Mouse (Mus musculus) thymus, postnatal 14 days (tissue): ENCODE measurements at regions not wholly inside any gene's neighbourhood (a gene's known extent, or its start where the extent isn't known, plus 50 kb on each side); places are given as distances from the start of the nearest gene placed in this dataset.

Source experiments
- DNase-seq: peaks from one replicate; pipeline ENCODE4 v3.0.0; 2021

DNA sequence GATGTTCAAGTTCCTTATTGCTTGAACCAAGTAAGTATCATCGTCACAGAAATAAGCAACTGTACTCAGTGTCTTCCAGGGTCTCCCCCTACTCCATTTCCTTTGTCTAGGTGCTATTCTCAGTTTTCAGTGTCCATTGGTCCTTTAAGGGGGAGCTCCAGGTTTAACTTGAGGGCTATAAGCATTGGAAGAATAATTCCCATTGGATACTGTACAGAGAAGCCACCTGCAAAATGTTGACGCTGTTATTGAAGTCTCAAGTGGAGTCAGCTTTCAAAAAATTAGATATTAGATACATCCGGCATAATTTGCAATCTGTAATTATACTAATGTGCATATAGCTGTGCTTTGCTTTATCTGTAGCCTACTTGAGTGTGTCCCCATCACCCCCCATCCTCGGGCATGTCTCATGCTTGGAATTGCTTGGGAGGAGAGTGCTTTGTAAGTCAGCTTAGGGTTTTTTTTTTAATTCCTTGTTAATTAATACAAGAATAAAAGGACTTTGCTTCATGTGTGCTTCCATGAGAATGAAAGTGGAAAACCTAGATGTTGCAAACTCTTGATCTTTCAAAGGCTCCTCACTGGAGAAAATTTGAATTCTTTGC is 425.6 kb upstream of the Ubash3b start:
- no peak for DNase-seq

DNA sequence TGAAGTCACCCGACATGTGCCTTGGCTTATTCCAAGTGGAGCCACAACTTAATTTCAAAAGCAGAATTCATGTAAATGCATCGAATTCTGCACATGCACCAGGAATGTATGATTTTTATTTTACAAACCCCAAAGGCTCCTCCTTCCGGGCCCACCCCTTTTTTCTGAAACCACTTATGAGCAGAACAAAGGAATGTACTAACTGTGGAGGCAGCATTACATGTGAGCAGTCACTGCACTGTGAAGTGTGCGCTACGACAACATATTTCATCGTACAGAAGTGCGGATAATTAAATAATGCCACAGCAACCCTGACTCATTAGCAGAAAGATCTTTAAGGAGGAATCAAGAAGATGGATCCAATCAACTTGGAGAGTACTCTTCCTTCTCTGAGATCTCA is 424.8 kb upstream of the Ubash3b start:
- DNase-seq: no peak

DNA sequence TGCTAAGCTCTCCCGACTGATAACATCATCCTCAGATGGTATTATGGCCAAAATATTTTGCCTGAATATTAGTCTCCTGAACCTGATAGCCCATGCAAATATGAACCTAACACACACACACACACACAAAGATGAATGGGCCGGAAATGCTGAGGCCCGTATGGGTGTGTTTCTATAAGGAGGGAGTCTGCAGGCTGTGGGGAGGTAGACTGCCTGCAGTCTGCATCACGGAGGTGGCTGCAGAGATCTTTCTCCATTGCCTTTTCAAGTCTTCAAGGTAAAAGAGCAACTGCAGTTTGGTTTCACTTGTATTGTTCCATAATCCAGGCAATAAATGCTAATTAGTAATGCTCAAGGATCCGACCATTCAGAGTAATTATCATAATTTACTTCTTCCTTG is 424.3 kb upstream of the Ubash3b start:
- DNase-seq: no peak

DNA sequence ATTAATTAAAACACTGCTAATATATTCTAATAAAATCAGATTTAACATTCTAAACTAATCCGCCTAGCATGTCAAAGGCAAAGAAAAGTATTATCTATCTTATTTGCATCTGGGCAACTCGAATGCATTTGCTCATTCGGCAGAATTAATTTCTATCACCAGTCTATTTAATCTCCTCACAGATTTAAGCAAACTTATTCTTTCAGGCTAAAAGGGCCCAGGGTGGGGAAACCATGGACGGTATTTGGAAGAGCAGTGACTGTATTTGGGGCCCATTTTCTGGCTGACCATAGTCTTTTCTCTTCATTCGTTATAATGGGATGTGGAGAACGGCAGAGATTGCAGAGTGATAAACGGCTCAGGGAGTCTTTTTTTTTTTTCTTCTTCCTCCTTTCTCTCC is 423.5 kb upstream of the Ubash3b start:
- no peak for DNase-seq

DNA sequence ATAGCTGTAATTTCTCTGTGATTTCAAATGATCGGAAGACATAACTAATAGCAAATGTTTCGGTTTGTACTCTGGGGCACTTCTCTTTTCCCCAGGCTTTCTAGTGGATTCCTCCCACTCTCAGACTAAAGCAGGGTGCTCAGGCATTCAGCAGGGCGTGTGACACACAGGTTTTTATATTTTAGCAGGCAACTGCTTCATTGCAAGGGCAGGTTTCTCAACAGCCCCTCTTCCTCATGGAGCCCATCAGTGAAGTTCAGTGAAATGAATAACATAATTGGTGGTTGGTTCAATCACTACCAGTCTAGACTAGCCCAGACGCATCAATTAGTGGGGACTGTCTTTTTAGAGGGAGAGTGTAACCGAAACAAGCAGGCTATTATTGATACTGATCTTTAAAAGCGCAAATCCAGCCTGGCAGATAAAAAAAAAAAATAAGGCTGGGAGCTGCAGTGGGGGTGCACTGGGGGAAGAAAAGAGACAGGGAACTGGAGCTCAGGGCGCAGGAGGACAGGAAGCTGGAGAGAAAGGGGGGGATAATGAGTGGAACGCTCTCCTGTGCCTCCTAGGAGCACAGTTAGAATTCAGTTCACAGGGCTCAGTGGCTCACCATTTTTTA is 422.3 kb upstream of the Ubash3b start:
- no peak for DNase-seq

DNA sequence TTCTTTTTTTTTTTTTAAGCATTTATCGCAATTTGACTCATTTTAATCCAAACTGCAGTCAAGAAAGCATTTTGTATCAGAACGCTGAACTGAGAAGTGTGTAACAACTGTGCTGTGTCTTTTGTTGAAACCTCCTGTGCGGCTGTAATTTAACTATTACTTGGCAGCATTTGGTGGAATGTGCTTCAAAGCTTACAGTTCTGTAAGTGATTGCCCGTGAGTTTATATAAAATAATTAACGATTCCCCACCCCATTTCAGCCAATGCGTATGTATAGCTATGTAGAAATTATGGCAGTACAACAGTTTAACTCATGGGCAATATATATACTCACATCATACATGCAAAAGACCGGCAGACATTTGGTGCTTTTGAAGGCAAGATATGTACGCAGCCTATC is 421.8 kb upstream of the Ubash3b start:
- DNase-seq: no peak

DNA sequence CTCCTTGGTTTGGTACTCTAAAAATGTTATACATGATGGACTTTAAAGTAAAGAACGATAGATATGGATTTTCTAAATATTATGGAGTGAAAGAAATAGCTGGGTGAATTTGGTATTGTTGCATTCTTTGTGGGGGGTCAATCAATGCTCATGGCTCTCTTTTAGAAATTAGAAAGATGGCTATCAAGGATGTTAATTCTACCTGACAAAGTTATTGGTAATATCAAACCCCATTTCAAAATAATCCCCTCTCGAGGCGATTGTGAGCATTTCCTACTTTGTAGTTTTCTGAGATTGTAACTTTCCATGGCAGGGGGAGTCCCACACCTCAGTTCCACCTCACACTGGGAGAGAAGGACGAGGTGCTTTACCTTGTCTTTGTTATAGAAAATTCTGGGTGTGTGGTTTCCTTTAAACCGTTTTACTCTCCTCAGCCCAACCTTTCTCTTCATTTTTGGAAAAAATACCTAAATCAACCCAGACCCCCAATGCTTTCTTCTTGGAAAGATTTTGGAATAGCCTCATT is 421.3 kb upstream of the Ubash3b start:
- DNase-seq: no peak

DNA sequence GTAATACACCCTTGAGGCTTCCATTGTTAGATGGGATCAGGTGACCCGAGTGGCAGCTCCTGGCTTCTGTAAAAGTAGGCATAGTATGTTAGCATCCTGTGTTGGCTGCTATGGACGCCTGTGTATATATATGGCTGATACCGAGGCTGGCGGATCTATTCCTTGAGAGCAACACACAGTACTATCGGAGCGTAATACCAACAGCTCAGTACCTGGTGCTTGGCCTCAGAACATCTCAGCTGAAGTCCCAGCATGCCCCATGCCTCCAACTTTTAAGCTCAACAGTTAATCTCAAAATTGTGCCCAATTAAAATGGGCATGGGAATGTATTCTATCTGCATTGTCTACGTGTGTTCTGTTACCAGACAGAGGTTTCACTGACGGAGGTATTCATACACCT is 420.7 kb upstream of the Ubash3b start:
- DNase-seq: no peak

DNA sequence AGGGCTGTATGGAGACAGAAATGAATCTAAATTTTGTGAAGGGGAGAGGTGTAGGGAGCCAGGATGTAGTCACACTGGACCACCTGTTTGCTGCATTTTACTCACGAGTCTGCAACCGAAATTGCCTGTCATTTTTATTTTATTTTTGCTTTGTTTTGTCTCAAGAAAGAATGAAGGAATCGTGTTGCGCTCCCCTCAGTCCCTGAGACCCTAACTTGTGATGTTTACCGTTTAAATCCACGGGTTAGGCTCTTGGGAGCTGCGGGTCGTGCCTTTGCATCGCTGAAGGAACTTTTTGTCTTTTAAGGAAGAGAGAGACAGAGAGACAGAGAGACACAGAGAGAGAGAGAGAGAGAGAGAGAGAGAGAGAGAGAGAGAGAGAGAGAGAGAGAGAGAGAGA is 420.2 kb upstream of the Ubash3b start:
- no peak for DNase-seq

DNA sequence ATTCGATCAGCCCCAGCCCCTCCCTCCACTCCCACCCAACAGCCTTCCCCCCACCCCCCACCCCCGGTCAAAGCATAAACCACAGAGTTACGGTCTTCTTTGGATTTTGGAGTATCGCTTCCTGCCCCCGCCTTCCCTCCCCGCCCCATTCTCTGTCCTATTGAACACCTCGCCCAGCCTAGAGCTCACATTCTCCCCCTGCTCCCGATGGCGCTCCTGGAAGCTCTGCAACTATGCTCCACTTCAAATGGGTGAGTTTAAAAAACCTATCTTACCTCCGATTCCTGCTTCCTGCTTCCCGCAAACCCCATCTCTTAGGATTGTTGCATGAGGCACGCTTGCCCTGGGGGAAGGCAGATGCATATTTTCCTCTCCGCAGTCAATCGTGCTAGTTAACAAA is 419.7 kb upstream of the Ubash3b start:
- no peak for DNase-seq

DNA sequence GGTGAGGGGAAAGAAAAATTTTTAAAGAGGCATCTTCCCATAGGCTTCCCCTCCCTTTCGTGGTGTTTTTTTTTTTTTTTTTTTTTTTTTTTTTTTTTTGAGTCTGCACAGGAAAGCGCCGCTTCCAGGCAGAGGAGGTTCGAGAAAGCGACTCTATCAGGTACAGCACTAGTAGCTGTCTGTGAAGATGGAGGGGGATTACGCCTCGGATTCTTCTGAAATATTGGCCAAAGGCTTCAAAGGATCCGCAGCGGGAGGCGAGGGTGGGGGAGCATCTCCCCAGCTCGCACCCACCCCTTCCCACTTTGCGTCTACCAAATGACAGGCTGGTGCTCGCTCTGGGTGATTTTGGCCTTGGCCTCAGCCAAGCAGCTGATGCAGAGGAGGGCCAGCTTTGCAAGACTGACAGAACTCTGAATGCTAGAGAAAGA is 419.1 kb upstream of the Ubash3b start:
- DNase-seq: no peak

DNA sequence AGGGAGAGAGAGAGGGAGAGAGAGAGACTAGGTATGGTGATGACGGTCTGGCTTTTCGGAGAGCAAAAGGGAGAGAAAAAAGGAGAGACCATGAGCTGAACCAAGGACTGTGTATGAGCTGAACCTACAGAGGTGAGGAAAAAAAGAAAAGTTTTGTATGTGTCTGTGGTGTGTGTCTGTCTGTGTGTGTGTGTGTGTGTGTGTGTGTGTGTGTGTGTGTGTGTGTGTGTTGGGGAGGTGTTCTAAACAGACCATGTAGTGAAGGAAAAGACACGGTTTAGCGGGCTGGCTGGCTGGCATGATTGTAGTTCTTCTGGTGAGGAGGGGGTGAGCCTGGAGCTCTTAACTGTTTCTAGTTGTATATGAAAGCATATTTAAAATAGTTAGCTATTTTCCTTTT is 418.6 kb upstream of the Ubash3b start:
- no peak for DNase-seq

DNA sequence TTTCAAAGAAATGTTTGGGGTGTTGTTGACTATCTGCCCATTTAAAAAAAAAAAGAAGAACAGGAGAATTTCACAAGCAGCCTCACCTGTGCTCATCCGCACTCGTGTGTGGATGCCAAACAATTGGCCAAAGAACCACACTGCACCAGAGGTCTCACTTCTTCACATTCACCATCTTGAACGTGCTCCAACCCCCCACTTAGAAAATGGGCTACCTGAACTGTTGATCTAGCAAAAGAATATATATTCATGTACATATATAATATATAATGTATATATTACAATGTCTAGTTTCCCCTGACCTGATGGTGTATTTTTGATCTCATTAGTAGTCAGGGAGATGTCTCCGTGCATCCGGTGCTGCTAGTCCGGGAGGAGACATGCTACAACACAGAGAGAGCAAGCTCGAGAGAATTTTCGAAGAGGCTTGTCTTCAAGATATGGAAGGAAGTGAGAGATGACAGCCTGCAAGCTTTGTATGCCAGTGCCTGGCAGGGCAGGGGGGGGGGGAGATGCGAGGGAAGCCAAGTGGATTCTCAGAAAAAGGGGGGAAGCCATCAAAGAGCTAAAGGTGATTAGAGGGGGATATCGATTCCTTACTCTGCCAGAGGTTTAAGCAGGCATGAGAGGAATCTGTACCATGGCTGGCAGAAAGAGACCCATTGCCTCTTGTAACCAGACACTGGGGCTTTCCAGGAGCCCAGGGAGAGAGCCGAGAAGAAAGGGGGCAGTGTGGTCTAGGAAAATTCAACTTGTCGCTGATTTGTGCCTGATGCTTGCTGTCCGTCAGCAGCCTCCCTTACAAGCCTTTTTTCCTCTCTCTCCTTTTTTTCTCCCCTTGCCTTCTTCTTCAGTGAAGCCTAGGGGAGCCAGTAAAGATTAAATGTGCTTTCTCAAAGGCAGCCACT is 417.9 kb upstream of the Ubash3b start:
- no peak for DNase-seq

DNA sequence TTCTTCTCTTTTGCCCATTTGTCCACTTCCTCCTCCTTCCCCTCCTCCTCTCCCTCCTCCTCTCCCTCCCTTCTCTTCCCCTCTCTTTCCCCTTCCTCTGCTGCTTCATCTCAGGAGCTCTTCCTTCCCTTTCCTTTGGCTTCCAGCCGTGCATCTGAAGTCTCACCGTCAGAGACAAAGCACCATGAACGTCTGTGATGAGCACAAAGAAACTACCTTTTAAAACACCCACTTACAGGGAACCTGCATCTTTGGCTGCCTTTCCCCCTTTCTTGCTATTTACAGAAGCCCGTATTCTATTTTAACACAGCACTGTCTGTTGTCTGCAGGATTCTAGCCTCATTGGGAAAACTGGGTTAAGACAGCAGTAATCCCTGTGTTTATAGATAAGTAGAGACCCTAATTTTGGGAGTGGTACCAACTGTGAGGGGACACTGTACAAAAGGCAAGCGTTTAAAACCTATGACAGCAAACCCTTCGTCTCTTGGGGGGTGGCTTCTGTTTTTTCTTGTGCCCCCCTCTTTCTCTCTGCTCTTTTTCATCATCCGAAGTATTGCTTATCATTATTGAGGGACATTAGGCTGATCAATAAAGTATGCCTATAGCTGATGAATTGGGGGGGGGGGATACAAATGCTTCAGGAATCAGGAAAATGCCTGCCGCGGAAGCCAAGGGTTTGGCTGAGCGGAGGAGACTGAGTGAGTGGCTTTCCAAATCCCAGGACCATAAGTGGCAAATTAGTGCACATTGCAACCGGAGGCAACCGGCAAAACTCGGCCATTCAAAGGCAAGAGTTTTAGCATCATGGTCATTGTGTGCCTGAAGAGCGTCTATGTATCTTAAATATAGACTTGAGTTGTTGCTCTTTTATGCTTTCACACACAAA is 417.0 kb upstream of the Ubash3b start:
- DNase-seq: no peak

DNA sequence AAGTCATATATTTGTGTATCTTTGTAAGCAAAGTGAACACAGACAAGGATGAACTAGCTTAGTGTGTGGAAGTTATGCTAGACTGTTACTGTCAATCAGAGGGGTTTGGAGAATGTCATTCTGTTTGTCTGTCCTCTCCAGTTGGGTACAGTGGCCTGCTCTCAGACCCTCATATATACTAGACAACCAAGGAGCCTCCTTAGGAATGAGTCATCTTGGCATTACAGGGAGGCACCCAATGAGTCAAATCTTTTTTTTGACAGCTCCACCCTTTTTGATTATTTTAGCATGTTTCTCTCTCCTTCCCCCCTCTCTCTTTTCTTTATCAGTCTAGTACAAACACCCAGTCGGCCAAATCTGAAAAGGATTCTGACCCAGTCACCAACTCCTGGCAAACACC is 416.3 kb upstream of the Ubash3b start:
- DNase-seq: no peak

DNA sequence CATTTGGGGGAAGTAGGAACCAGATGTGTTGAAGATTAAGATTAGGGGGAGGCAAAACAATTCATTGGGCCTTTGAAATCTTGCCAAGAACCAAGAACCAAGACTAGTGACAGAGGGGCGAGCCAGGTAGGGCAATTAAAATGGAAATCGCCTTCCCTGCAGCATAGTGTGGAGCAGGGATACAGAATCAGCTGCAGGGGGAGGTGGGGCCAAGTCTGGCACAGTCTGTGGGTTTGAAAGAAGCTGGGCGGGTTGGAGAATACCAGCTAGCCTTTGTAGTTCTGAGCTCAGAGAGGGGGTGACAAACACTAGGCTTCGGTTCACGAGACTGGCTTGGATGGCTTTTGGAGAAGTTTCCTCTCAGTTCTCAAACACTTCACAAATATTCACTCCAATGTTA is 414.3 kb upstream of the Ubash3b start:
- DNase-seq: no peak

DNA sequence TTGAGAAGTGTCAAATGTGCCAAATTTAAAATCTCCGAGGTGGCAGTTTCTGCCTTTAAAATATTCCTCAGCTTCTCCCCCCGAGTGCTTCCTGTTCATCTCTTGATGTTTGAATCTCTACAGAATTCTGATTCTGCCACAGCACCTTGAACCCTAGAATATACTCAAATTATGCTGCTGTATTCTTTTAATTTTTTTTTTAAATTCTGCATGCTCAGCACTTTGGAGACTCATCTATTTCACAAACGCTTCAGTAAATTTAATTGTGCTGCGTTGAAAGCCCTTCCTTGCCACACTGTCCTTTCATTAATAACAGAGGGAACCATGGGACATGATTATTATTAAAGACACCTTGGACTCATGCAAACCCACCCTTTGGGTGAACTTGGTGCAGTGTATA is 408.8 kb upstream of the Ubash3b start:
- no peak for DNase-seq

DNA sequence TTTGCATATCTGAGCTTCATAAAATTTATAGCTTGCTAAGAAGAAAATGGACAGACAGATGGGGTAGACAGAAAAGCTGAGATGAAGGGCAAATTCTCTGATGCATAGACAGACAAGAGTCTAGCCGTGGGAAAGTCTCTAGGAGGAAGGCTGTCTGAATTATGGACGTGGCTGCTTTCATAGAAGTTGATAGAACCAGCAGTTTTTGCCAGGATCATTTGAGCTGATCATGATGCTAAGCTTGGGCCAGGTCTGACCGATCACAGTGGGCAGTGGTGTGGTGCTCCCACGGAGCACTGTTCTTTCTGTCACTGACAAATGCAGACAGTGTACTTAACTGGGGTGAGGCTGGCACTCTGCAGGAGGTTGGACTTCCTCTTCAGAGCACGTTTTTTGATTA is 405.0 kb upstream of the Ubash3b start:
- DNase-seq: no peak

DNA sequence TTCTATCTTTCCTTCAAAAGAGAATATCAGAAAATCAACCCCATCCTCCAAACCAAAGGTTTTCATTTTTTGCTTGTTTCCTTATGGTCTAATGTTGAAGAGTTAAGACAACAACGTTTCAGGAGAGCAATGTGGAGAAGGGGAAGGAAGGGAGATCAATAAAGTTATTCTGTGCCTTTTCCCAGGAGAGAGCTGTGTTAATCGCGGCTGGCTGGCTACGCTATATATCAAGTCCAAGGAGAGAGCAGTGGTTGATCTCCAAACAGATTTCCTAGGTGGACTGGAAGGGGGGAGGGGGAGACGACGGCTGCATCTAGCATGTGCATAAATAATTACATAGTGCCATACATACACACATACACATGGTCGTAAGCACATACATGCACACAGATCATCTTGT is 404.3 kb upstream of the Ubash3b start:
- DNase-seq: no peak

DNA sequence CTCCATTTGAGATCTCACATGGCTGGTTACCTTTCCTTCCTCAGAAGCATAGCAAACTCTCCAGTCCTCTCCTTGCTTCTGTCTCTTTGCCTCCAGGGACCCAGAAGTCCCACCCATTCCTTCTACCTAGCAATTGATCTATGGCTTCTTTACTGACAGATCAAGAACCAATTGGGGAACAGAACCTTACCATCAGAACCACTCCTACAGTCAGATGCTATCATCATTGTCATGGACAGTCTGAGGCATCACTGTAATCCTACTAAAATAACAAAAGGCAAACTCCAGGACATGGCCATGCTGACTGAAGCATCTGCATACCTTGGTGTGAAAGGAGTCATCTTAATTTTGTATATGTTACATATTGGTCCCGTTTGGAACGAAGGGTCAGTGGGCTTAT is 401.9 kb upstream of the Ubash3b start:
- DNase-seq: no peak

DNA sequence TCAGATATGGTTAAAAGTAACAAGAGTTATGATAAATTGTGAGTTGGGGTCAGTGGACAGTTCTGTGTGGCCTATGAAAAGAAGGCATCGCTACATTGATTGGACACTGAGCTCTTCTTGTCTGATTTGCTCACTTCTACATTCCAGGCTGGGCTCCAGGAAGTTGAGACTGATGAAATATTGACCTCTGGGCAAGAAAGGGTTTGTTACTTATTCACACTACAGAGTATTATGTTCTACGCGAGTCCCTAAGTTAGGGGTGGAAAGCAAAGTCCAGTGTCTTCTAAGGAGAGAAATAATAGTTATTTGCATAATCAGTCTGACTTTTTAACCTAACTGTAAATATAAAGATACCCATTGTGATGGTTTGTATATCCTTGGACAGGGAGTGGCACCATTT is 397.0 kb upstream of the Ubash3b start:
- no peak for DNase-seq

DNA sequence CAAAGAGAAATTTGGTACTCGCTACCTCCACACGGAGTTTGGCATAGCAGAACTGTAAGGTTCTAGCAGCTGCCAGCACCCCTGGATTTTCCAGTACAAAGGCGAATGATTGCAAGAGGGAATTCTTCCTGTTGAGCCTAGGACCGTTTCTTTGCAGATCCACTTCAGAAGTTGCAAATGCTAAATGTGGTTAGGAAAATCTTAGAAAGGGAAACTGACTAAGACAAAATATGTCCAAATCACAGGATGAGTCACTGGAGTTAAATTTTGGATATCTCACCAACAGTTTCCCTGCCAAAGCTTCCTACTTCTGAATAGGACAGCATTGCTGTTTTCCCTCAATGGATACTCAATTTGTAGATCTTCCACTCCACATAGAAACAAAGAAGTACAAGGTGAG is 395.4 kb upstream of the Ubash3b start:
- DNase-seq: no peak

DNA sequence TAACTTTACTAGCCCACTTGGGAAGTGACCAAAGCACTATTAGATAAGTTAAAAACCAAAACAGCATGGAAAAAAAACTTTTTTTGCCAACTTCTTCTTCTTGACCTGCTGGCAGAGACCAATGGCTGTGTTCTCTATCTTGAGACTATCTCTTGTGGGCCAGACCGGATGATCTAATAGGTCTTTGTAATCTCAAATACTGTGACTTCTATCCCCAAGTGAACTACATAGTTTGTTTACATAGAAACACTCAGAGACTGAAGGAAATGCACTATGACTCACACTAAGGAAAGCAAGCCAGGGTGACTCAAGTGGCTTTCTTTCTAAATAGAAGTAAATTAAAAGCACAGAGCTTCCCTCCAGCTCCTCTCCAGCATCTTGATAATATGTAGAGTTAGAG is 384.3 kb upstream of the Ubash3b start:
- DNase-seq: no peak
